Comparison of ENCODE assay signal across 9 mouse cellular contexts in the genomic region with DNA sequence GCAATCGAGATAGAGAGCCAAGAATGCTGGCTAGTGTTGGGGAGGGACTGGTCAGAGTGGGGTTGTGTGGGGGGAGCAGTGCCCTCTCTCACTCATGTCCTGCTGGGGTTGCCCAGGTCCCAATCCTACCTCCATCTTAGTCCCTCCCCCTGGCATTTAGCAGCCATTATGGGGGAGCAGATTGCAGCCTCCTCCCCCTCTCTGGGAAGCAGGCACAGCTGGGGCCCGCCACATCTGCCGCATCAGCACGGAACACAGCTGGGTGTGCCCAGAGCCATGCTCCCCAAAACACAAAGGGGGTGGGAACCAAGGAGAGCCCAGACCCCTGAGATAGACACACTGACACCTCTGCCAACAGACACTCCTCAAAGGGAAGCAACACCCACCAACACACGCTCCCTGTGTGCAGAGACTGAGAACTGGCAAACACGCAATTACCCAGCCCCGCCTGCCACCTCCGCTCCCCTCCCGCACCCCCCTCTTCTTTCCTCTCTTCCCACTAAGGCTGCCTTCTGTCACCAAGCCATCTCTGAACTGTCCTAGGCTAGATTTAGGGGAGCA. TPM values are rescaled to one million over a fixed set of nuclear protein-coding genes. Genes with fewer than 3 reads are reported as not detected.
DNase-seq lines count a peak whose midpoint lies in the region; ATAC-seq and TF ChIP-seq lines count a peak whose summit lies in the region.
"Had no signal": no experiment of that assay in that cellular context is flagged by ENCODE, and none has a peak within 500 bp of the region (broad histone marks: within the 10 kb centered on the region; RNA-seq: fewer than 3 reads in every experiment).

No protein-coding gene starts in this region.

- no peak overlapping the region for H3K4me3 ChIP-seq in cerebellum, adult 2 months (replicated peaks; ENCODE audit: insufficient read depth, low read depth, low read length)
- peak overlapping the region; percentile 3; the same call in 1 of the 2 replicates for H3K4me3 ChIP-seq in neural tube, embryonic 11.5 days (ENCODE audit: low read depth, low read length)
- peak overlapping the region; percentile 25 for H3K4me3 ChIP-seq in liver, embryonic 13.5 days (replicated peaks)
- H3K4me3 ChIP-seq in stomach, postnatal 0 days (ENCODE audit: low read depth, low read length), result no peak overlapping the region

- 5% methylated on average over 9 of the region's 9 CpGs for WGBS in cerebellum, adult 2 months
- 16% methylated on average over 9 of the region's 9 CpGs for WGBS in neural tube, embryonic 11.5 days
- WGBS in liver, embryonic 13.5 days (ENCODE audit: insufficient replicate concordance), result 6% methylated on average over 8 of the region's 9 CpGs
- WGBS in stomach, postnatal 0 days, result 10% methylated on average over 9 of the region's 9 CpGs

- peak overlapping the region; percentile 95 for H3K27ac ChIP-seq in cerebellum, adult 2 months (ENCODE audit: insufficient read depth, low read length)
- H3K27ac ChIP-seq in neural tube, embryonic 11.5 days (ENCODE audit: low read depth, low read length), result peak overlapping the region; percentile 88
- H3K27ac ChIP-seq in liver, embryonic 13.5 days, result peak overlapping the region; percentile 73
- no peak overlapping the region for H3K27ac ChIP-seq in stomach, postnatal 0 days (replicated peaks)

- DNase-seq in cerebellum, adult 2 months, result peak; percentile 55 to 60
- no peak for DNase-seq in cerebellum, adult 8-10 months
- no peak for DNase-seq in neural tube, embryonic 11.5 days (ENCODE audit: low spot score)
- no peak for DNase-seq in neural tube, embryonic 10.5 days (ENCODE audit: extremely low spot score, low spot score)
- DNase-seq in liver, embryonic 13.5 days, result peak; percentile 37
- DNase-seq in stomach, postnatal 0 days (ENCODE audit: low spot score), result no peak
- DNase-seq in adrenal gland, postnatal 10 days, result no peak
- no peak for DNase-seq in spleen, postnatal 36 days (ENCODE audit: low spot score in 2 of 2)

- peak overlapping the region; percentile 44 for H3K9ac ChIP-seq in neural tube, embryonic 11.5 days (ENCODE audit: low read length)
- peak overlapping the region; percentile 45 for H3K9ac ChIP-seq in liver, embryonic 13.5 days
- H3K9ac ChIP-seq in stomach, postnatal 0 days (ENCODE audit: low read length), result no peak overlapping the region

- no peak for TF ChIP-seq EP300 in stomach, postnatal 0 days (optimal IDR thresholded peaks at IDR 0.05)

- H3K4me1 ChIP-seq in cerebellum, adult 2 months (ENCODE audit: control insufficient read depth, insufficient read depth, low read length), result peaks cover 62% of the 10 kb centered on the region
- peaks cover 68% of the 10 kb centered on the region for H3K4me1 ChIP-seq in neural tube, embryonic 11.5 days (ENCODE audit: control insufficient read depth, insufficient read depth, low read length)
- H3K4me1 ChIP-seq in liver, embryonic 13.5 days (replicated peaks), result peaks cover 69% of the 10 kb centered on the region
- H3K4me1 ChIP-seq in stomach, postnatal 0 days (replicated peaks; ENCODE audit: control insufficient read depth, insufficient read depth), result 0 out of 2 replicates have a peak, but pooled peaks cover 6% of the 10 kb centered on the region

- TF ChIP-seq CTCF in cerebellum, adult 2 months (IDR thresholded peaks at IDR 0.05; ENCODE audit: borderline replicate concordance, insufficient read depth, low read depth, low read length), result no peak
- TF ChIP-seq CTCF in stomach, postnatal 0 days (IDR thresholded peaks at IDR 0.05; ENCODE audit: low read depth), result no peak

- H3K36me3 ChIP-seq in neural tube, embryonic 11.5 days (ENCODE audit: control insufficient read depth, insufficient read depth, low read length), result no peaks in the 10 kb centered on the region; the same call in 1 of the 2 replicates
- peaks cover 12% of the 10 kb centered on the region for H3K36me3 ChIP-seq in liver, embryonic 13.5 days
- peaks cover 13% of the 10 kb centered on the region for H3K36me3 ChIP-seq in stomach, postnatal 0 days (ENCODE audit: control insufficient read depth, insufficient read depth, low read length)

- ATAC-seq in neural tube, embryonic 11.5 days (ENCODE audit: insufficient read depth, low FRiP score, low TSS enrichment), result no peak
- ATAC-seq in liver, embryonic 13.5 days (ENCODE audit: low read depth), result peak; percentile 62
- no peak for ATAC-seq in stomach, postnatal 0 days (ENCODE audit: low FRiP score, low TSS enrichment)

- no peaks in the 10 kb centered on the region for H3K27me3 ChIP-seq in cerebellum, adult 2 months (ENCODE audit: control insufficient read depth, insufficient read depth, low read length)
- H3K27me3 ChIP-seq in neural tube, embryonic 11.5 days (ENCODE audit: control insufficient read depth, insufficient read depth, low read length), result peaks cover 15% of the 10 kb centered on the region
- H3K27me3 ChIP-seq in liver, embryonic 13.5 days, result peaks cover 55% of the 10 kb centered on the region
- H3K27me3 ChIP-seq in stomach, postnatal 0 days (ENCODE audit: control insufficient read depth, insufficient read depth, low read length), result peaks cover 2% of the 10 kb centered on the region; the same call in 1 of the 2 replicates

- TF ChIP-seq POLR2A in cerebellum, adult 2 months (IDR thresholded peaks at IDR 0.05; ENCODE audit: borderline replicate concordance, insufficient read depth, low read length), result no peak

- no peaks in the 10 kb centered on the region for H3K9me3 ChIP-seq in neural tube, embryonic 11.5 days (ENCODE audit: control insufficient read depth, low read length)
- H3K9me3 ChIP-seq in liver, embryonic 13.5 days (replicated peaks), result no peaks in the 10 kb centered on the region
- no peaks in the 10 kb centered on the region for H3K9me3 ChIP-seq in stomach, postnatal 0 days (ENCODE audit: control insufficient read depth, low read length)

- H3K4me2 ChIP-seq in neural tube, embryonic 11.5 days (ENCODE audit: low read depth), result peak overlapping the region; percentile 35; the same call in 1 of the 2 replicates
- peak overlapping the region; percentile 66 for H3K4me2 ChIP-seq in liver, embryonic 13.5 days
- H3K4me2 ChIP-seq in stomach, postnatal 0 days (replicated peaks; ENCODE audit: low read depth), result peak overlapping the region; percentile 38; the same call in 1 of the 2 replicates

RNA-seq across cellular contexts. Expression of a gene that starts 5.0 kb away (rescaled TPM):
- 2.1 and 2.8 TPM in 2 replicates for polyA plus RNA-seq in cerebellum, adult 2 months (2012; rRNA removed)
- polyA plus RNA-seq in neural tube, embryonic 11.5 days (2014; fragmentation: Nextera tagmentation; extraction: Ambion mirVana), result 2.3 and 2.9 TPM in 2 replicates
- 0.14 and 0.25 TPM in 2 replicates for polyA plus RNA-seq in liver, embryonic 13.5 days (2015; fragmentation: Nextera tagmentation; extraction: Ambion mirVana)
- 0.55 and 0.63 TPM in 2 replicates for polyA plus RNA-seq in stomach, postnatal 0 days (2015; fragmentation: Nextera tagmentation; extraction: Ambion mirVana)
- 1 to 10 TPM; 2.5 to 3.3 TPM for total RNA-seq in adrenal gland, postnatal 10 days (2021)
- total RNA-seq: liver, adult 2 months had no signal
- polyA plus RNA-seq: liver, adult 2 months had no signal

RNA-seq across cellular contexts. Expression of a gene that starts 9.5 kb away (rescaled TPM):
- polyA plus RNA-seq in cerebellum, adult 2 months (2012; rRNA removed), result 155 and 187 TPM in 2 replicates
- 62.5 and 64.2 TPM in 2 replicates for polyA plus RNA-seq in neural tube, embryonic 11.5 days (2014; fragmentation: Nextera tagmentation; extraction: Ambion mirVana)
- 37.1 and 41.7 TPM in 2 replicates for polyA plus RNA-seq in liver, embryonic 13.5 days (2015; fragmentation: Nextera tagmentation; extraction: Ambion mirVana)
- polyA plus RNA-seq in stomach, postnatal 0 days (2015; fragmentation: Nextera tagmentation; extraction: Ambion mirVana), result 85.2 and 98.6 TPM in 2 replicates
- 10 to 100 TPM; 58.6 to 61.8 TPM for total RNA-seq in adrenal gland, postnatal 10 days (2021)

RNA-seq across cellular contexts. Expression of a gene that starts 33.9 kb away (rescaled TPM):
- 88.3 and 92.6 TPM in 2 replicates for polyA plus RNA-seq in cerebellum, adult 2 months (2012; rRNA removed)
- polyA plus RNA-seq in neural tube, embryonic 11.5 days (2014; fragmentation: Nextera tagmentation; extraction: Ambion mirVana), result 27.1 and 27.2 TPM in 2 replicates
- polyA plus RNA-seq in liver, embryonic 13.5 days (2015; fragmentation: Nextera tagmentation; extraction: Ambion mirVana), result 5.6 and 5.7 TPM in 2 replicates
- 24.6 and 25.2 TPM in 2 replicates for polyA plus RNA-seq in stomach, postnatal 0 days (2015; fragmentation: Nextera tagmentation; extraction: Ambion mirVana)
- 10 to 100 TPM; 36.9 to 43.6 TPM for total RNA-seq in adrenal gland, postnatal 10 days (2021)

RNA-seq across cellular contexts. Expression of a gene that starts 34.1 kb away (rescaled TPM):
- 41.3 and 46.6 TPM in 2 replicates for polyA plus RNA-seq in cerebellum, adult 2 months (2012; rRNA removed)
- polyA plus RNA-seq in neural tube, embryonic 11.5 days (2014; fragmentation: Nextera tagmentation; extraction: Ambion mirVana), result 12.3 and 13.7 TPM in 2 replicates
- polyA plus RNA-seq in liver, embryonic 13.5 days (2015; fragmentation: Nextera tagmentation; extraction: Ambion mirVana), result 0.08 and 0.10 TPM in 2 replicates
- 1.4 and 1.7 TPM in 2 replicates for polyA plus RNA-seq in stomach, postnatal 0 days (2015; fragmentation: Nextera tagmentation; extraction: Ambion mirVana)
- total RNA-seq in adrenal gland, postnatal 10 days (2021), result 1 to 10 TPM; 2.5 to 3.8 TPM

Comparison
In these comparisons a context has a peak if more than half of its experiments do, and no peak if none do; other contexts are left out.
1. DNase-seq: peak in cerebellum, adult 2 months (2 of 2) and liver, embryonic 13.5 days (single experiment); none in cerebellum, adult 8-10 months (single experiment), neural tube, embryonic 11.5 days (single experiment), neural tube, embryonic 10.5 days (single experiment), stomach, postnatal 0 days (single experiment), adrenal gland, postnatal 10 days (single experiment) and spleen, postnatal 36 days (0 of 2).
2. H3K4me3 ChIP-seq: peak in neural tube, embryonic 11.5 days (single experiment) and liver, embryonic 13.5 days (single experiment); none in cerebellum, adult 2 months (single experiment) and stomach, postnatal 0 days (single experiment).
3. Peak in every context shown above with its lines, with median percentiles within 50 percentile points of each other: H3K4me2 ChIP-seq.